Mouse (Mus musculus): ENCODE measurements around the gene Scn9a.

DNA sequence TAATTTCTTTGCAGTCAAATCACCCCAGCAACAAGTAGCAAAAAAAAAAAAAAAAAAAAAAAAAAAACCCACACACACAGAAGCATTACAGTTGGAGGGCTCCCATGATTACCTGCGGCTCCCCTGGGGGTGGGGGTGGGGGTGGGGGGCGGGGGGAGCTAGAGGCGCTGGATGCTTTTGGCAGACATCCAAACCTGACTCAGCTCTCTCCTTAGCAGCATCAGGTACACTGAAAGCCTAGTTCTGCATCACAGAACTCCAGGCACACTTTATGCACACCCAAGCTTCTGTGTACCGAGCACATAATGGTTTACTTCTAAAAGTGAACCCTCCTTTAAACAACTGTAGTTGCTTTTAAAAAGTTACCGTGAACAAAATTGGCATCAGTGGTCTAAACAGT is 2.0 kb downstream of the Scn9a start:
- TF ChIP-seq POLR2A (IDR thresholded peaks at IDR 0.05; ENCODE audit: borderline replicate concordance, control insufficient read depth, low read depth, low read length), result no peak
- TF ChIP-seq CTCF (IDR thresholded peaks at IDR 0.05; ENCODE audit: control insufficient read depth, insufficient read depth, low read length), result no peak
